Mouse (Mus musculus) hindbrain, embryonic 16.5 days (tissue): ENCODE measurements around the gene Nisch. TPM values are rescaled to one million over a fixed set of nuclear protein-coding genes. Genes with fewer than 3 reads are reported as not detected.

Experiments
- ATAC-seq: fragments of 200-750 bp; cut with Nextera tagmentation; 2 replicates; pipeline ENCODE4 v1.8.0; 2017; ENCODE audit warnings: moderate TSS enrichment, moderate library complexity
- H3K27ac ChIP-seq: fragments of 300-500 bp; sonication (generic); 2 replicates; pipeline ENCODE4 v1.5.1; 2014; ENCODE audit warnings: low read depth, mild to moderate bottlenecking, control low read depth, low read length, moderate library complexity
- H3K27me3 ChIP-seq: fragments of 300-500 bp; sonication (generic); replicated peaks from 2 replicates; pipeline ENCODE4 v1.6.1; 2014; ENCODE audit warnings: low read length; ENCODE audit not compliant: control insufficient read depth, insufficient read depth
- H3K36me3 ChIP-seq: fragments of 300-500 bp; sonication (generic); 2 replicates; pipeline ENCODE4 v1.6.1; 2014; ENCODE audit warnings: mild to moderate bottlenecking, low read length, moderate library complexity, mixed read lengths; ENCODE audit not compliant: control insufficient read depth, insufficient read depth
- H3K4me1 ChIP-seq: fragments of 300-500 bp; sonication (generic); 2 replicates; pipeline ENCODE4 v1.6.1; 2014; ENCODE audit warnings: low read depth, low read length; ENCODE audit not compliant: control insufficient read depth, insufficient read depth
- H3K4me2 ChIP-seq: fragments of 300-500 bp; sonication (generic); 2 replicates; pipeline ENCODE4 v1.6.1; 2014; ENCODE audit warnings: mild to moderate bottlenecking, low read length, control low read depth, moderate library complexity
- H3K4me3 ChIP-seq: fragments of 300-500 bp; sonication (generic); 2 replicates; pipeline ENCODE4 v1.5.1; 2014; ENCODE audit warnings: mild to moderate bottlenecking, low read length, control low read depth, moderate library complexity
- H3K9ac ChIP-seq: fragments of 300-500 bp; sonication (generic); 2 replicates; pipeline ENCODE4 v1.6.1; 2014; ENCODE audit warnings: low read depth, mild to moderate bottlenecking, control low read depth, low read length, moderate library complexity
- H3K9me3 ChIP-seq: fragments of 300-500 bp; sonication (generic); 2 replicates; pipeline ENCODE4 v1.6.1; 2014; ENCODE audit warnings: mild to moderate bottlenecking, low read length, moderate library complexity; ENCODE audit not compliant: control insufficient read depth
- WGBS: fragments of 180-500 bp; shearing (Covaris S2); extraction: QIAGEN DNeasy Blood & Tissue Kit; methylation state at CpG from one replicate; pipeline ENCODE4 v1.1.7; 2014; 5-methylcytosine and 5-hydroxymethylcytosine counted together
- polyA plus RNA-seq: library from polyadenylated mRNA; unstranded; fragments of >200 nt; fragmentation: Nextera tagmentation; extraction: Ambion mirVana; gene quantifications from 2 replicates; pipeline ENCODE4 v1.2.1, GENCODE M21; 2015

Gene Nisch
- polyA plus RNA-seq, 1 experiment from 2014 or later: 304 TPM

GRCm38 (mm10) chr14:31197547-31198516 lies 18.9 kb downstream of the Nisch start:
- Histone ChIP-seq H3K9me3 (no peaks in the 10 kb centered on the region), H3K27ac (no peak overlapping the region), H3K27me3 (no peaks in the 10 kb centered on the region), H3K9ac (no peak overlapping the region), H3K36me3 (peaks cover 49% of the 10 kb centered on the region), H3K4me2 (no peak overlapping the region), H3K4me1 (peaks cover 8% of the 10 kb centered on the region; the same call in 1 of the 2 replicates), H3K4me3 (no peak overlapping the region)
- ATAC-seq: 0 out of 2 replicates have a peak, but pooled peaks have one; percentile 28
- whole genome bisulfite sequencing: 56% methylated on average over 16 of the region's 16 CpGs

GRCm38 (mm10) chr14:31195968-31196367 lies 20.8 kb downstream of the Nisch start:
- Histone ChIP-seq H3K9me3 (no peaks in the 10 kb centered on the region), H3K9ac (no peak overlapping the region), H3K27ac (no peak overlapping the region), H3K4me2 (no peak overlapping the region), H3K27me3 (no peaks in the 10 kb centered on the region), H3K4me1 (peaks cover 8% of the 10 kb centered on the region; the same call in 1 of the 2 replicates), H3K36me3 (peaks cover 45% of the 10 kb centered on the region), H3K4me3 (no peak overlapping the region)
- ATAC-seq: peak; percentile 41; the same call in 1 of the 2 replicates

- H3K4me3 ChIP-seq: no peak overlapping the region
- peaks cover 47% of the 10 kb centered on the region for H3K36me3 ChIP-seq
- 99% methylated on average over 4 of the region's 4 CpGs for WGBS
- no peaks in the 10 kb centered on the region for H3K27me3 ChIP-seq
- no peak overlapping the region for H3K9ac ChIP-seq
- H3K9me3 ChIP-seq: no peaks in the 10 kb centered on the region
- no peak overlapping the region for H3K27ac ChIP-seq
- ATAC-seq: no peak
- peaks cover 8% of the 10 kb centered on the region; the same call in 1 of the 2 replicates for H3K4me1 ChIP-seq
- no peak overlapping the region for H3K4me2 ChIP-seq
Measured at GRCm38 (mm10) chr14:31195521-31195920, 21.2 kb downstream of the Nisch start.

GRCm38 (mm10) chr14:31194891-31195513 lies 21.7 kb downstream of the Nisch start:
- Histone ChIP-seq H3K9me3 (no peaks in the 10 kb centered on the region), H3K4me1 (peaks cover 8% of the 10 kb centered on the region; the same call in 1 of the 2 replicates), H3K27me3 (no peaks in the 10 kb centered on the region), H3K36me3 (peaks cover 47% of the 10 kb centered on the region), H3K4me3 (no peak overlapping the region), H3K27ac (no peak overlapping the region), H3K9ac (no peak overlapping the region), H3K4me2 (no peak overlapping the region)
- 73% methylated on average over 14 of the region's 14 CpGs for WGBS
- ATAC-seq: no peak

GRCm38 (mm10) chr14:31194441-31194840 lies 22.3 kb downstream of the Nisch start:
- H3K9me3 ChIP-seq: no peaks in the 10 kb centered on the region
- no peaks in the 10 kb centered on the region for H3K27me3 ChIP-seq
- ATAC-seq: no peak
- no peak overlapping the region for H3K9ac ChIP-seq
- 96% methylated on average over 2 of the region's 2 CpGs for WGBS
- H3K4me3 ChIP-seq: no peak overlapping the region
- peaks cover 8% of the 10 kb centered on the region; the same call in 1 of the 2 replicates for H3K4me1 ChIP-seq
- H3K27ac ChIP-seq: no peak overlapping the region
- H3K36me3 ChIP-seq: peaks cover 46% of the 10 kb centered on the region
- no peak overlapping the region for H3K4me2 ChIP-seq

- no peak for ATAC-seq
- Histone ChIP-seq H3K9me3 (no peaks in the 10 kb centered on the region), H3K27ac (no peak overlapping the region), H3K4me2 (no peak overlapping the region), H3K36me3 (peaks cover 50% of the 10 kb centered on the region), H3K4me3 (no peak overlapping the region), H3K27me3 (no peaks in the 10 kb centered on the region), H3K9ac (no peak overlapping the region), H3K4me1 (peaks cover 8% of the 10 kb centered on the region; the same call in 1 of the 2 replicates)
- WGBS: 82% methylated on average over 7 of the region's 7 CpGs
Measured at GRCm38 (mm10) chr14:31193791-31194190, 23.0 kb downstream of the Nisch start.

- no peak overlapping the region for H3K4me2 ChIP-seq
- no peak overlapping the region for H3K27ac ChIP-seq
- H3K4me1 ChIP-seq: peaks cover 4% of the 10 kb centered on the region; the same call in 1 of the 2 replicates
- ATAC-seq: no peak
- no peaks in the 10 kb centered on the region for H3K9me3 ChIP-seq
- no peaks in the 10 kb centered on the region for H3K27me3 ChIP-seq
- no peak overlapping the region for H3K4me3 ChIP-seq
- no peak overlapping the region for H3K9ac ChIP-seq
- WGBS: 63% methylated on average over 2 of the region's 2 CpGs
- peaks cover 63% of the 10 kb centered on the region for H3K36me3 ChIP-seq
Measured at GRCm38 (mm10) chr14:31191936-31192335, 24.8 kb downstream of the Nisch start.

- 91% methylated on average over 3 of the region's 3 CpGs for WGBS
- Histone ChIP-seq H3K4me2 (no peak overlapping the region), H3K9me3 (no peaks in the 10 kb centered on the region), H3K4me3 (no peak overlapping the region), H3K27ac (no peak overlapping the region), H3K36me3 (peaks cover 73% of the 10 kb centered on the region), H3K9ac (no peak overlapping the region), H3K27me3 (no peaks in the 10 kb centered on the region), H3K4me1 (no peaks in the 10 kb centered on the region)
- no peak for ATAC-seq
Measured at GRCm38 (mm10) chr14:31189348-31189747, 27.4 kb downstream of the Nisch start.

GRCm38 (mm10) chr14:31188771-31189181 lies 28.0 kb downstream of the Nisch start:
- Histone ChIP-seq H3K9me3 (no peaks in the 10 kb centered on the region), H3K27ac (no peak overlapping the region), H3K4me2 (no peak overlapping the region), H3K4me1 (no peaks in the 10 kb centered on the region), H3K27me3 (no peaks in the 10 kb centered on the region), H3K36me3 (peaks cover 78% of the 10 kb centered on the region), H3K4me3 (no peak overlapping the region), H3K9ac (no peak overlapping the region)
- 52% methylated on average over 6 of the region's 6 CpGs for WGBS
- peak; percentile 43; the same call in 1 of the 2 replicates for ATAC-seq
